ENCODE assay signal across 9 mouse cellular contexts in the genomic region with DNA sequence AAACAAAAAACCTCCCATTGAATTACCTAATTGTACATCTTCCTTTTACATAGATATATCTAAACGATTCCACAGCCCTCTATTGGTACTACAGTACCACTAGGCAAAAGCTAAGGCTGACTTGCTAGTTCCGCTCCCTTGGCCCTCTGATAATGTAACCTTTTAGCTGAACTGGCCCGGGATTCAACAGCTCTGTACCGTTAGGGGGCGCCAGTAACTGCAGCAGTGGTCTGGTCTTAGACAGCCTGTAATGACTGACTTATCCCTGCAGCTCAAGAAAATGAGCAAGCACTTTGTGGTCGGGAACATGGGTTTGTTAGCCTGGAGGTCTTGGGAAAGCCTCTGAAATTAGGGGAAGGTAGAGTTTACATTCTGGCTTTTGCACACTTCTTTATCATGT. TPM values are rescaled to one million over a fixed set of nuclear protein-coding genes. Genes with fewer than 3 reads are reported as not detected.
A peak's percentile ranks its signal among the peaks of the same experiment; 100 is the strongest.
DNase-seq lines count a peak whose midpoint lies in the region; ATAC-seq and TF ChIP-seq lines count a peak whose summit lies in the region.
"Had no signal": no experiment of that assay in that cellular context is flagged by ENCODE, and none has a peak within 500 bp of the region (broad histone marks: within the 10 kb centered on the region; RNA-seq: fewer than 3 reads in every experiment).

No protein-coding gene starts in this region.

- intact Hi-C loops in heart, postnatal 10 days (cut with DNase I) = loop anchor here (2.0 to 10.0 kb wide), 3 partner anchors 128 to 1030 kb away; no protein-coding TSS in a partner anchor

- H3K27ac ChIP-seq in heart, embryonic 12.5 days (ENCODE audit: poor library complexity, severe bottlenecking) = no peak overlapping the region
- no peak overlapping the region for H3K27ac ChIP-seq in forebrain, postnatal 0 days (ENCODE audit: low read depth, low read length)
- no peak overlapping the region for H3K27ac ChIP-seq in liver, embryonic 13.5 days
- H3K27ac ChIP-seq: limb, embryonic 13.5 days had no signal

- H3K36me3 ChIP-seq in heart, embryonic 12.5 days = peaks cover under 1% of the 10 kb centered on the region; the same call in 1 of the 2 replicates
- no peaks in the 10 kb centered on the region for H3K36me3 ChIP-seq in forebrain, postnatal 0 days (ENCODE audit: insufficient read depth)
- H3K36me3 ChIP-seq in liver, embryonic 13.5 days = no peaks in the 10 kb centered on the region

- H3K27me3 ChIP-seq in heart, embryonic 12.5 days (replicated peaks) = no peaks in the 10 kb centered on the region
- no peaks in the 10 kb centered on the region for H3K27me3 ChIP-seq in forebrain, postnatal 0 days (ENCODE audit: insufficient read depth, low read length)
- H3K27me3 ChIP-seq in liver, embryonic 13.5 days = no peaks in the 10 kb centered on the region
- H3K27me3 ChIP-seq: limb, embryonic 13.5 days had no signal

- WGBS in heart, embryonic 12.5 days = 46% methylated on average over 6 of the region's 6 CpGs
- 49% methylated on average over 6 of the region's 6 CpGs for WGBS in forebrain, postnatal 0 days
- WGBS in liver, embryonic 13.5 days (ENCODE audit: insufficient replicate concordance) = 29% methylated on average over 6 of the region's 6 CpGs

- no peak overlapping the region for H3K9ac ChIP-seq in heart, embryonic 12.5 days
- H3K9ac ChIP-seq in forebrain, postnatal 0 days = no peak overlapping the region
- H3K9ac ChIP-seq in liver, embryonic 13.5 days = no peak overlapping the region
- H3K9ac ChIP-seq: limb, embryonic 13.5 days had no signal

- peak; percentile 37 to 65 for DNase-seq in heart, postnatal 10 days
- peak; percentile 15 for DNase-seq in CD4-positive helper T cell, adult 2 months (ENCODE audit: low read depth, low spot score)
- DNase-seq in adrenal gland, postnatal 14 days = peak; percentile 50
- DNase-seq in forebrain, postnatal 0 days = no peak
- DNase-seq in liver, embryonic 13.5 days = peak; percentile 15
- peak; percentile 73 for DNase-seq in testis, postnatal 10 days (ENCODE audit: low spot score)
- DNase-seq in right cerebral cortex, postnatal 36 days (ENCODE audit: low spot score in 2 of 2) = no peak

- no peak overlapping the region for H3K4me3 ChIP-seq in heart, embryonic 12.5 days
- no peak overlapping the region for H3K4me3 ChIP-seq in forebrain, postnatal 0 days (ENCODE audit: low read depth, low read length)
- no peak overlapping the region for H3K4me3 ChIP-seq in liver, embryonic 13.5 days (replicated peaks)
- H3K4me3 ChIP-seq: limb, embryonic 13.5 days had no signal

- no peak for ATAC-seq in heart, embryonic 12.5 days (ENCODE audit: insufficient number of reproducible peaks, low FRiP score)
- no peak for ATAC-seq in forebrain, postnatal 0 days
- no peak for ATAC-seq in liver, embryonic 13.5 days (ENCODE audit: low read depth)

- peak; percentile 48 for TF ChIP-seq CTCF in forebrain, postnatal 0 days (IDR thresholded peaks at IDR 0.05; ENCODE audit: low read depth)

- no peak overlapping the region for H3K4me2 ChIP-seq in heart, embryonic 12.5 days
- H3K4me2 ChIP-seq in forebrain, postnatal 0 days (ENCODE audit: low read depth) = no peak overlapping the region
- no peak overlapping the region for H3K4me2 ChIP-seq in liver, embryonic 13.5 days
- H3K4me2 ChIP-seq: limb, embryonic 13.5 days had no signal

- H3K4me1 ChIP-seq in heart, embryonic 12.5 days (replicated peaks) = no peaks in the 10 kb centered on the region
- no peaks in the 10 kb centered on the region for H3K4me1 ChIP-seq in forebrain, postnatal 0 days (ENCODE audit: insufficient read depth)
- no peaks in the 10 kb centered on the region for H3K4me1 ChIP-seq in liver, embryonic 13.5 days (replicated peaks)
- H3K4me1 ChIP-seq: limb, embryonic 13.5 days had no signal

- no peaks in the 10 kb centered on the region for H3K9me3 ChIP-seq in heart, embryonic 12.5 days (replicated peaks)
- no peaks in the 10 kb centered on the region for H3K9me3 ChIP-seq in forebrain, postnatal 0 days (ENCODE audit: low read length)
- H3K9me3 ChIP-seq in liver, embryonic 13.5 days (replicated peaks) = no peaks in the 10 kb centered on the region
- H3K9me3 ChIP-seq: limb, embryonic 13.5 days had no signal

RNA-seq across cellular contexts. Expression of a gene that starts 39.9 kb away (rescaled TPM):
- 100 to 1,000 TPM; 594 to 659 TPM for total RNA-seq in heart, postnatal 10 days (2021)
- 230 and 232 TPM in 2 replicates for polyA plus RNA-seq in heart, embryonic 12.5 days (2016; fragmentation: Nextera tagmentation; extraction: Ambion mirVana)
- total RNA-seq in adrenal gland, postnatal 14 days (2021) = 287 and 366 TPM in 2 replicates
- total RNA-seq in forebrain, postnatal 0 days (2014; rRNA removed) = 62.9 and 255 TPM in 2 replicates
- polyA plus RNA-seq in forebrain, postnatal 0 days (2015; fragmentation: Nextera tagmentation; extraction: Ambion mirVana) = 39.6 and 43.2 TPM in 2 replicates
- 53.7 and 54.3 TPM in 2 replicates for polyA plus RNA-seq in liver, embryonic 13.5 days (2015; fragmentation: Nextera tagmentation; extraction: Ambion mirVana)

RNA-seq across cellular contexts. Expression of a gene that starts 56.1 kb away (rescaled TPM):
- total RNA-seq in heart, postnatal 10 days (2021) = 10 to 100 TPM; 33.4 to 34.5 TPM
- polyA plus RNA-seq in heart, embryonic 12.5 days (2016; fragmentation: Nextera tagmentation; extraction: Ambion mirVana) = 40.0 and 41.8 TPM in 2 replicates
- 32.3 and 35.3 TPM in 2 replicates for total RNA-seq in adrenal gland, postnatal 14 days (2021)
- total RNA-seq in forebrain, postnatal 0 days (2014; rRNA removed) = 77.9 and 90.3 TPM in 2 replicates
- polyA plus RNA-seq in forebrain, postnatal 0 days (2015; fragmentation: Nextera tagmentation; extraction: Ambion mirVana) = 27.0 and 38.7 TPM in 2 replicates
- polyA plus RNA-seq in liver, embryonic 13.5 days (2015; fragmentation: Nextera tagmentation; extraction: Ambion mirVana) = 7.7 and 10.5 TPM in 2 replicates

Comparison
In these comparisons a context has a peak if more than half of its experiments do, and no peak if none do; other contexts are left out.
1. DNase-seq: peak in heart, postnatal 10 days (2 of 2), CD4-positive helper T cell, adult 2 months (single experiment), adrenal gland, postnatal 14 days (single experiment), liver, embryonic 13.5 days (single experiment) and testis, postnatal 10 days (single experiment); none in forebrain, postnatal 0 days (single experiment) and right cerebral cortex, postnatal 36 days (0 of 2).